Mouse (Mus musculus): ENCODE data around the gene Gm38431.

Gene Gm38431

GRCm38 (mm10) chr9:21021363-21021762 lies 70.4 kb downstream of the Gm38431 start:
- in situ Hi-C loops (cut with MboI; ENCODE audit: low sequenced_read_pairs): loop anchor here (5.0 kb wide), 1 partner anchor 121 kb away; no protein-coding TSS in a partner anchor

- in situ Hi-C loops (cut with MboI; ENCODE audit: low sequenced_read_pairs): no loop called here
Observed at GRCm38 (mm10) chr9:21018600-21018999, 73.2 kb downstream of the Gm38431 start.

Measured in CH12F3 (cell line).